Mouse (Mus musculus) lung, embryonic 14.5 days (tissue): Measurements from ENCODE around the gene Triap1. TPM values are rescaled to one million over a fixed set of nuclear protein-coding genes. Genes with fewer than 3 reads are reported as not detected.

ENCODE experiments used
- ATAC-seq: fragments of 200-750 bp; cut with Nextera tagmentation; 2 replicates; pipeline ENCODE4 v1.8.0; 2017; ENCODE audit warnings: mild to moderate bottlenecking, moderate TSS enrichment, moderate library complexity; ENCODE audit not compliant: insufficient read depth
- DNase-seq: peaks from one replicate; pipeline ENCODE4 v3.0.0-alpha.2; 2015
- H3K27ac ChIP-seq: fragments of 300-500 bp; sonication (generic); 2 replicates; pipeline ENCODE4 v1.5.1; 2014; ENCODE audit warnings: low read depth, mild to moderate bottlenecking, moderate library complexity
- H3K27me3 ChIP-seq: fragments of 300-500 bp; sonication (generic); 2 replicates; pipeline ENCODE4 v1.6.1; 2014; ENCODE audit warnings: low read length, control low read depth; ENCODE audit not compliant: insufficient read depth
- H3K36me3 ChIP-seq: fragments of 300-500 bp; sonication (generic); 2 replicates; pipeline ENCODE4 v1.6.1; 2014; ENCODE audit warnings: control low read depth; ENCODE audit not compliant: insufficient read depth
- H3K4me1 ChIP-seq: fragments of 300-500 bp; sonication (generic); 2 replicates; pipeline ENCODE4 v1.6.1; 2014; ENCODE audit warnings: antibody characterized with exemption, control low read depth; ENCODE audit not compliant: insufficient read depth
- H3K4me2 ChIP-seq: fragments of 300-500 bp; sonication (generic); 2 replicates; pipeline ENCODE4 v1.6.1; 2014; ENCODE audit warnings: mild to moderate bottlenecking
- H3K4me3 ChIP-seq: fragments of 300-500 bp; sonication (generic); 2 replicates; pipeline ENCODE4 v1.5.1; 2014; ENCODE audit warnings: low read depth, low read length
- H3K9ac ChIP-seq: fragments of 300-500 bp; sonication (generic); 2 replicates; pipeline ENCODE4 v1.6.1; 2014
- H3K9me3 ChIP-seq: fragments of 300-500 bp; sonication (generic); 2 replicates; pipeline ENCODE4 v1.6.1; 2016; ENCODE audit warnings: low read depth, low read length, control low read depth
- CTCF ChIP-seq: IDR thresholded peaks from 2 replicates; pipeline ENCODE4 v1.5.1; 2016; ENCODE audit warnings: antibody characterized with exemption, low read depth
- WGBS: fragments of 180-500 bp; shearing (Covaris S2); extraction: QIAGEN DNeasy Blood & Tissue Kit; methylation state at CpG from one replicate; pipeline ENCODE4 v1.1.7; 2014; 5-methylcytosine and 5-hydroxymethylcytosine counted together
- polyA plus RNA-seq: library from polyadenylated mRNA; unstranded; fragments of >200 nt; fragmentation: Nextera tagmentation; extraction: Ambion mirVana; gene quantifications from 2 replicates; pipeline ENCODE4 v1.2.1, GENCODE M21; 2014

Triap1 gene
- polyA plus RNA-seq, 1 experiment from 2014 or later, result 61.9 TPM

GRCm38 (mm10) chr5:115312354-115312753 is 28.7 kb upstream of the Triap1 start:
- no peak overlapping the region; the same call in 1 of the 2 replicates for H3K4me2 ChIP-seq
- H3K9ac ChIP-seq, result no peak overlapping the region
- H3K27ac ChIP-seq, result no peak overlapping the region
- DNase-seq (no peak), ATAC-seq (no peak)
- H3K4me3 ChIP-seq, result no peak overlapping the region
- no peaks in the 10 kb centered on the region for H3K9me3 ChIP-seq
- H3K36me3 ChIP-seq, result no peaks in the 10 kb centered on the region
- peaks cover 14% of the 10 kb centered on the region; the same call in 1 of the 2 replicates for H3K4me1 ChIP-seq
- no peak for TF ChIP-seq CTCF
- no peaks in the 10 kb centered on the region for H3K27me3 ChIP-seq
- WGBS, result 72% methylated on average over 4 of the region's 4 CpGs

GRCm38 (mm10) chr5:115312816-115313667 is 28.0 kb upstream of the Triap1 start:
- H3K9me3 ChIP-seq, result no peaks in the 10 kb centered on the region
- no peak overlapping the region for H3K4me3 ChIP-seq
- peaks cover 19% of the 10 kb centered on the region for H3K4me1 ChIP-seq
- H3K27me3 ChIP-seq, result no peaks in the 10 kb centered on the region
- DNase-seq, result peak; percentile 71
- no peaks in the 10 kb centered on the region for H3K36me3 ChIP-seq
- TF ChIP-seq CTCF, result no peak
- H3K4me2 ChIP-seq, result no peak overlapping the region; the same call in 1 of the 2 replicates
- no peak overlapping the region for H3K9ac ChIP-seq
- 0 out of 2 replicates have a peak overlapping the region, but pooled peaks have one; percentile 6 for H3K27ac ChIP-seq
- 47% methylated on average over 10 of the region's 10 CpGs for WGBS
- 0 out of 2 replicates have a peak, but pooled peaks have one; percentile 45 for ATAC-seq

GRCm38 (mm10) chr5:115313668-115313943 is 27.4 kb upstream of the Triap1 start:
- TF ChIP-seq CTCF, result no peak
- no peaks in the 10 kb centered on the region for H3K27me3 ChIP-seq
- H3K4me1 ChIP-seq, result peaks cover 19% of the 10 kb centered on the region
- H3K9me3 ChIP-seq, result no peaks in the 10 kb centered on the region
- no peak for ATAC-seq
- no peak overlapping the region for H3K9ac ChIP-seq
- H3K36me3 ChIP-seq, result no peaks in the 10 kb centered on the region
- 0 out of 2 replicates have a peak overlapping the region, but pooled peaks have one; percentile 6 for H3K27ac ChIP-seq
- no peak overlapping the region for H3K4me3 ChIP-seq
- no peak overlapping the region for H3K4me2 ChIP-seq
- WGBS, result 47% methylated on average over 5 of the region's 5 CpGs
- no peak for DNase-seq

- ATAC-seq, result no peak
- peaks cover 19% of the 10 kb centered on the region for H3K4me1 ChIP-seq
- no peak overlapping the region for H3K4me3 ChIP-seq
- H3K27me3 ChIP-seq, result no peaks in the 10 kb centered on the region
- H3K9me3 ChIP-seq, result no peaks in the 10 kb centered on the region
- no peak for TF ChIP-seq CTCF
- H3K36me3 ChIP-seq, result no peaks in the 10 kb centered on the region
- peak overlapping the region; percentile 30 for H3K9ac ChIP-seq
- no peak for DNase-seq
- 10% methylated on average over 14 of the region's 14 CpGs for WGBS
- peak overlapping the region; percentile 44; the same call in 1 of the 2 replicates for H3K27ac ChIP-seq
- peak overlapping the region; percentile 10; the same call in 1 of the 2 replicates for H3K4me2 ChIP-seq
Measured at GRCm38 (mm10) chr5:115316968-115317644, 23.9 kb upstream of the Triap1 start.

GRCm38 (mm10) chr5:115317645-115318328 is 23.2 kb upstream of the Triap1 start:
- 8% methylated on average over 10 of the region's 10 CpGs for WGBS
- Histone ChIP-seq H3K27me3 (no peaks in the 10 kb centered on the region), H3K36me3 (no peaks in the 10 kb centered on the region), H3K4me2 (peak overlapping the region; percentile 10), H3K9me3 (no peaks in the 10 kb centered on the region), H3K4me1 (peaks cover 16% of the 10 kb centered on the region), H3K4me3 (no peak overlapping the region), H3K9ac (no peak overlapping the region), H3K27ac (peak overlapping the region; percentile 44; the same call in 1 of the 2 replicates)
- no peak for ATAC-seq
- no peak for TF ChIP-seq CTCF
- DNase-seq, result peak; percentile 70

- Histone ChIP-seq H3K4me2 (peak overlapping the region; percentile 79), H3K9me3 (no peaks in the 10 kb centered on the region), H3K27ac (peak overlapping the region; percentile 83), H3K4me1 (peaks cover 13% of the 10 kb centered on the region), H3K9ac (peak overlapping the region; percentile 52), H3K36me3 (no peaks in the 10 kb centered on the region), H3K27me3 (no peaks in the 10 kb centered on the region), H3K4me3 (peak overlapping the region; percentile 36)
- DNase-seq (peak; percentile 93), ATAC-seq (peak; percentile 95)
- WGBS, result under 1% methylated on average over 22 of the region's 22 CpGs
- peak; percentile 70 for TF ChIP-seq CTCF
Measured at GRCm38 (mm10) chr5:115319004-115319940, 21.8 kb upstream of the Triap1 start.
